Mouse (Mus musculus): ENCODE measurements at regions not wholly inside any gene's neighbourhood (a gene's known extent, or its start where the extent isn't known, plus 50 kb on each side); places are given as distances from the start of the nearest gene placed in this dataset.

GRCm38 (mm10) chrX:12375796-12376195, 211.8 kb upstream of the Atp6ap2 start:
- H3K27me3 ChIP-seq: peaks cover 29% of the 10 kb centered on the region
- no peak for ATAC-seq (ENCODE audit: insufficient number of reproducible peaks, insufficient read depth, low FRiP score, low TSS enrichment, low read depth)
- WGBS: 60% methylated on average over 1 of the region's 1 CpGs
- H3K9ac ChIP-seq: no peak overlapping the region
- no peaks in the 10 kb centered on the region for H3K9me3 ChIP-seq
- no peak overlapping the region for H3K27ac ChIP-seq
- no peak overlapping the region for H3K4me2 ChIP-seq
- no peak overlapping the region for H3K4me3 ChIP-seq
- H3K36me3 ChIP-seq: no peaks in the 10 kb centered on the region
- no peaks in the 10 kb centered on the region for H3K4me1 ChIP-seq

GRCm38 (mm10) chrX:12376238-12376980, 211.2 kb upstream of the Atp6ap2 start:
- Histone ChIP-seq H3K9me3 (no peaks in the 10 kb centered on the region), H3K4me1 (no peaks in the 10 kb centered on the region), H3K9ac (no peak overlapping the region), H3K36me3 (no peaks in the 10 kb centered on the region), H3K4me3 (no peak overlapping the region), H3K27me3 (peaks cover 32% of the 10 kb centered on the region), H3K4me2 (no peak overlapping the region), H3K27ac (no peak overlapping the region)
- WGBS: 68% methylated on average over 6 of the region's 6 CpGs
- ATAC-seq (ENCODE audit: insufficient number of reproducible peaks, insufficient read depth, low FRiP score, low TSS enrichment, low read depth): no peak

GRCm38 (mm10) chrX:12377441-12377840, 210.2 kb upstream of the Atp6ap2 start:
- H3K4me1 ChIP-seq: no peaks in the 10 kb centered on the region
- no peak overlapping the region for H3K4me3 ChIP-seq
- no peaks in the 10 kb centered on the region for H3K9me3 ChIP-seq
- WGBS: 75% methylated on average over 7 of the region's 7 CpGs
- peaks cover 38% of the 10 kb centered on the region for H3K27me3 ChIP-seq
- no peak overlapping the region for H3K9ac ChIP-seq
- no peak overlapping the region for H3K27ac ChIP-seq
- ATAC-seq (ENCODE audit: insufficient number of reproducible peaks, insufficient read depth, low FRiP score, low TSS enrichment, low read depth): no peak
- no peak overlapping the region for H3K4me2 ChIP-seq
- H3K36me3 ChIP-seq: no peaks in the 10 kb centered on the region

- H3K9ac ChIP-seq: no peak overlapping the region
- 70% methylated on average over 7 of the region's 7 CpGs for WGBS
- H3K4me1 ChIP-seq: no peaks in the 10 kb centered on the region
- H3K9me3 ChIP-seq: no peaks in the 10 kb centered on the region
- H3K4me2 ChIP-seq: no peak overlapping the region
- H3K27ac ChIP-seq: no peak overlapping the region
- peaks cover 8% of the 10 kb centered on the region; the same call in 1 of the 2 replicates for H3K27me3 ChIP-seq
- no peaks in the 10 kb centered on the region for H3K36me3 ChIP-seq
- ATAC-seq (ENCODE audit: insufficient number of reproducible peaks, insufficient read depth, low FRiP score, low TSS enrichment, low read depth): no peak
- no peak overlapping the region for H3K4me3 ChIP-seq
Observed at GRCm38 (mm10) chrX:12392145-12392825, 195.3 kb upstream of the Atp6ap2 start.

GRCm38 (mm10) chrX:12409319-12409718, 178.3 kb upstream of the Atp6ap2 start:
- WGBS: 64% methylated on average over 3 of the region's 3 CpGs

GRCm38 (mm10) chrX:12425566-12425965, 162.0 kb upstream of the Atp6ap2 start:
- WGBS: 73% methylated on average over 6 of the region's 6 CpGs

More at GRCm38 (mm10) chrX:12409319-12409718, 178.3 kb upstream of the Atp6ap2 start:
- no peak overlapping the region for H3K4me2 ChIP-seq
- no peaks in the 10 kb centered on the region for H3K27me3 ChIP-seq
- H3K4me3 ChIP-seq: no peak overlapping the region
- ATAC-seq (ENCODE audit: insufficient number of reproducible peaks, insufficient read depth, low FRiP score, low TSS enrichment, low read depth): no peak
- H3K27ac ChIP-seq: no peak overlapping the region
- H3K4me1 ChIP-seq: no peaks in the 10 kb centered on the region
- peaks cover 2% of the 10 kb centered on the region; the same call in 1 of the 2 replicates for H3K9me3 ChIP-seq
- H3K36me3 ChIP-seq: no peaks in the 10 kb centered on the region
- no peak overlapping the region for H3K9ac ChIP-seq

GRCm38 (mm10) chrX:12426664-12427063, 160.9 kb upstream of the Atp6ap2 start:
- H3K27ac ChIP-seq: no peak overlapping the region
- H3K9ac ChIP-seq: no peak overlapping the region
- H3K27me3 ChIP-seq: peaks cover 16% of the 10 kb centered on the region
- no peak for ATAC-seq (ENCODE audit: insufficient number of reproducible peaks, insufficient read depth, low FRiP score, low TSS enrichment, low read depth)
- H3K9me3 ChIP-seq: no peaks in the 10 kb centered on the region
- no peak overlapping the region for H3K4me3 ChIP-seq
- no peak overlapping the region for H3K4me2 ChIP-seq
- WGBS: 67% methylated on average over 4 of the region's 4 CpGs
- H3K36me3 ChIP-seq: no peaks in the 10 kb centered on the region
- no peaks in the 10 kb centered on the region for H3K4me1 ChIP-seq

More at GRCm38 (mm10) chrX:12425566-12425965, 162.0 kb upstream of the Atp6ap2 start:
- no peaks in the 10 kb centered on the region for H3K4me1 ChIP-seq
- no peak overlapping the region for H3K4me2 ChIP-seq
- no peaks in the 10 kb centered on the region for H3K36me3 ChIP-seq
- no peak overlapping the region for H3K4me3 ChIP-seq
- ATAC-seq (ENCODE audit: insufficient number of reproducible peaks, insufficient read depth, low FRiP score, low TSS enrichment, low read depth): no peak
- no peaks in the 10 kb centered on the region for H3K9me3 ChIP-seq
- H3K27me3 ChIP-seq: peaks cover 12% of the 10 kb centered on the region
- H3K27ac ChIP-seq: no peak overlapping the region
- H3K9ac ChIP-seq: no peak overlapping the region

- no peak for ATAC-seq (ENCODE audit: insufficient number of reproducible peaks, insufficient read depth, low FRiP score, low TSS enrichment, low read depth)
- H3K4me3 ChIP-seq: no peak overlapping the region
- no peaks in the 10 kb centered on the region for H3K9me3 ChIP-seq
- H3K9ac ChIP-seq: no peak overlapping the region
- H3K4me1 ChIP-seq: no peaks in the 10 kb centered on the region
- WGBS: 85% methylated on average over 2 of the region's 2 CpGs
- H3K4me2 ChIP-seq: no peak overlapping the region
- peaks cover 12% of the 10 kb centered on the region for H3K27me3 ChIP-seq
- H3K36me3 ChIP-seq: no peaks in the 10 kb centered on the region
- H3K27ac ChIP-seq: no peak overlapping the region
Observed at GRCm38 (mm10) chrX:12432289-12432688, 155.3 kb upstream of the Atp6ap2 start.

GRCm38 (mm10) chrX:12435656-12436055, 151.9 kb upstream of the Atp6ap2 start:
- 71% methylated on average over 8 of the region's 8 CpGs for WGBS
- ATAC-seq (ENCODE audit: insufficient number of reproducible peaks, insufficient read depth, low FRiP score, low TSS enrichment, low read depth): no peak
- no peak overlapping the region for H3K27ac ChIP-seq

GRCm38 (mm10) chrX:12436106-12436505, 151.5 kb upstream of the Atp6ap2 start:
- WGBS: 43% methylated on average over 7 of the region's 7 CpGs
- Histone ChIP-seq H3K4me1 (no peaks in the 10 kb centered on the region), H3K4me2 (no peak overlapping the region), H3K27ac (no peak overlapping the region), H3K9me3 (no peaks in the 10 kb centered on the region), H3K27me3 (peaks cover 12% of the 10 kb centered on the region), H3K4me3 (no peak overlapping the region), H3K9ac (no peak overlapping the region), H3K36me3 (no peaks in the 10 kb centered on the region)
- ATAC-seq (ENCODE audit: insufficient number of reproducible peaks, insufficient read depth, low FRiP score, low TSS enrichment, low read depth): no peak

More at GRCm38 (mm10) chrX:12435656-12436055, 151.9 kb upstream of the Atp6ap2 start:
- Histone ChIP-seq H3K4me1 (no peaks in the 10 kb centered on the region), H3K4me3 (no peak overlapping the region), H3K36me3 (no peaks in the 10 kb centered on the region), H3K4me2 (no peak overlapping the region), H3K9me3 (no peaks in the 10 kb centered on the region), H3K9ac (no peak overlapping the region), H3K27me3 (peaks cover 11% of the 10 kb centered on the region)

GRCm38 (mm10) chrX:12439447-12439846, 148.2 kb upstream of the Atp6ap2 start:
- ATAC-seq (ENCODE audit: insufficient number of reproducible peaks, insufficient read depth, low FRiP score, low TSS enrichment, low read depth): no peak
- Histone ChIP-seq H3K36me3 (no peaks in the 10 kb centered on the region), H3K4me1 (no peaks in the 10 kb centered on the region), H3K9ac (no peak overlapping the region), H3K4me2 (no peak overlapping the region), H3K27me3 (peaks cover 23% of the 10 kb centered on the region), H3K4me3 (no peak overlapping the region), H3K9me3 (no peaks in the 10 kb centered on the region), H3K27ac (no peak overlapping the region)
- 41% methylated on average over 12 of the region's 12 CpGs for WGBS

- no peak for ATAC-seq (ENCODE audit: insufficient number of reproducible peaks, insufficient read depth, low FRiP score, low TSS enrichment, low read depth)
- H3K4me3 ChIP-seq: no peak overlapping the region
- no peaks in the 10 kb centered on the region for H3K36me3 ChIP-seq
- H3K9me3 ChIP-seq: no peaks in the 10 kb centered on the region
- no peak overlapping the region for H3K9ac ChIP-seq
- no peaks in the 10 kb centered on the region for H3K4me1 ChIP-seq
- WGBS: 69% methylated on average over 5 of the region's 5 CpGs
- no peak overlapping the region for H3K27ac ChIP-seq
- no peak overlapping the region for H3K4me2 ChIP-seq
- peaks cover 18% of the 10 kb centered on the region for H3K27me3 ChIP-seq
Observed at GRCm38 (mm10) chrX:12443794-12444193, 143.8 kb upstream of the Atp6ap2 start.

All from embryonic facial prominence, embryonic 13.5 days (tissue).